Mouse (Mus musculus): ENCODE data around the gene Scml2. TPM values are rescaled to one million over a fixed set of nuclear protein-coding genes. Genes with fewer than 3 reads are reported as not detected.

Gene Scml2
- 1.5 and 1.7 TPM in 2 replicates for polyA plus RNA-seq (2015; fragmentation: Nextera tagmentation; extraction: Ambion mirVana)

DNA sequence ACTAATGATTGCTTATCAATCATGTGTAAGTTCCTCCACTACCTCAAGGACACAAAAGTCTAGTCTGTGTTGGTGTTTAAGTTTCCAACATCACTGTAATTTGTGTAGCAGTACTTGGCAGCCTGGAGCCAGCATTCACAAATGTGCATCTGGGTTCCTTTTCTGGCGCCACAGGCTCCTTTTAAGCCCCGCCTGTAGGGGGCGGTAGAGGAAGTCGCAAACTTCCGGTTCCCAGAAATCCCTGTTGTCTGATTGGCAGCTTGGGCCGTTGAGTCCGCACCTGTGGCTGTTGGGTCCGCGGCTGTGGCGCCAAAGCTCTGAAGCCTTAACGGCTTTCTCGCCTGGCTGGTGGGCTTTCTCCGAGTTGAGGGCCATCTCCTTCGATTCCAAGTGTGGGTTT is at the start of gene Scml2:
Scml2 (plus strand) TSS at position 301 of the 400 bp plus-strand sequence.

DNA sequence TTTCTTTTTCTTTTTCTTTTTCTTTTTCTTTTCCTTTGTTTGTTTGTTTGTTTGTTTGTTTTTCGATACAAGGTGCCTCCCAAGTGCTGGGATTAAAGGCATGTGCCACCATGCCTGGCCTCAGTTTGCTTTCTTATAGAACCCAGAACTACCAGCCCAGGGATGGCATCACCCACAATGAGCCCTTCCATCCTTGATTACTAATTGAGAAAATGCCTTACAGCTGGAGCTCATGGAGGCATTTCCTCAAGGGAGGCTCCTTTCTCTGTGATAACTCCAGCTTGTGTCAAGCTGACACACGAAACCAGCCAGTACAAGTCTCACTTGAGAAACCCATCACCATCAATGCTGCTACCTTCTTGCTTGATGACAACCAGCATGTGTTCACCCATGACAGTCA is 170.2 kb downstream of the Scml2 start, which contains the start of gene Gm15262:
Gm15262 (plus strand) TSS at position 301 of the 400 bp plus-strand sequence.

Other genes starting within 250 kb of the Scml2 start
- 0.06 and 0.12 TPM in 2 replicates for gene Gja6, start 210.1 kb upstream of the Scml2 start, polyA plus RNA-seq (2015; fragmentation: Nextera tagmentation; extraction: Ambion mirVana)
- 1.2 and 2.2 TPM in 2 replicates for gene Cdkl5, start 122.5 kb upstream of the Scml2 start, polyA plus RNA-seq (2015; fragmentation: Nextera tagmentation; extraction: Ambion mirVana)
- gene Gm15262, start 170.3 kb downstream of the Scml2 start, polyA plus RNA-seq (2015; fragmentation: Nextera tagmentation; extraction: Ambion mirVana): not detected in 2 replicates